Mouse (Mus musculus): Measurements from ENCODE around the gene Insl6. TPM values are rescaled to one million over a fixed set of nuclear protein-coding genes. Genes with fewer than 3 reads are reported as not detected.

Gene Insl6
- polyA plus RNA-seq, 1 experiment from 2014 or later, result 3.3 TPM

- Histone ChIP-seq H3K9ac (peak overlapping the region; percentile 16; the same call in 1 of the 2 replicates), H3K4me1 (peaks cover 13% of the 10 kb centered on the region), H3K9me3 (no peaks in the 10 kb centered on the region), H3K27ac (0 out of 2 replicates have a peak overlapping the region, but pooled peaks have one; percentile 24), H3K27me3 (no peaks in the 10 kb centered on the region), H3K4me3 (peak overlapping the region; percentile 62), H3K36me3 (no peaks in the 10 kb centered on the region), H3K4me2 (peak overlapping the region; percentile 78)
- WGBS, result 48% methylated on average over 20 of the region's 20 CpGs
- ATAC-seq (ENCODE audit: borderline replicate concordance, extremely low read depth, low FRiP score, low TSS enrichment), result no peak
Measured at GRCm38 (mm10) chr19:29366226-29366968, 41.2 kb upstream of the Insl6 start.

GRCm38 (mm10) chr19:29365105-29365504, 39.9 kb upstream of the Insl6 start:
- ATAC-seq (ENCODE audit: borderline replicate concordance, extremely low read depth, low FRiP score, low TSS enrichment), result no peak
- H3K4me2 ChIP-seq, result no peak overlapping the region
- no peaks in the 10 kb centered on the region for H3K9me3 ChIP-seq
- H3K36me3 ChIP-seq, result no peaks in the 10 kb centered on the region
- no peaks in the 10 kb centered on the region for H3K27me3 ChIP-seq
- peaks cover 20% of the 10 kb centered on the region for H3K4me1 ChIP-seq
- H3K27ac ChIP-seq, result no peak overlapping the region
- H3K4me3 ChIP-seq, result no peak overlapping the region
- no peak overlapping the region for H3K9ac ChIP-seq
- WGBS, result 32% methylated on average over 3 of the region's 3 CpGs

- Histone ChIP-seq H3K36me3 (no peaks in the 10 kb centered on the region), H3K4me1 (peaks cover 20% of the 10 kb centered on the region), H3K4me2 (no peak overlapping the region), H3K9ac (no peak overlapping the region), H3K4me3 (no peak overlapping the region), H3K9me3 (no peaks in the 10 kb centered on the region), H3K27ac (no peak overlapping the region), H3K27me3 (no peaks in the 10 kb centered on the region)
- WGBS, result 73% methylated on average over 5 of the region's 5 CpGs
- ATAC-seq (ENCODE audit: borderline replicate concordance, extremely low read depth, low FRiP score, low TSS enrichment), result no peak
Measured at GRCm38 (mm10) chr19:29364076-29364475, 38.9 kb upstream of the Insl6 start.

GRCm38 (mm10) chr19:29363557-29363956, 38.4 kb upstream of the Insl6 start:
- no peak overlapping the region for H3K27ac ChIP-seq
- no peaks in the 10 kb centered on the region for H3K27me3 ChIP-seq
- no peak for ATAC-seq (ENCODE audit: borderline replicate concordance, extremely low read depth, low FRiP score, low TSS enrichment)
- no peak overlapping the region for H3K9ac ChIP-seq
- peaks cover 20% of the 10 kb centered on the region for H3K4me1 ChIP-seq
- no peaks in the 10 kb centered on the region for H3K36me3 ChIP-seq
- WGBS, result 69% methylated on average over 7 of the region's 7 CpGs
- no peaks in the 10 kb centered on the region for H3K9me3 ChIP-seq
- H3K4me2 ChIP-seq, result no peak overlapping the region
- H3K4me3 ChIP-seq, result no peak overlapping the region

DNA sequence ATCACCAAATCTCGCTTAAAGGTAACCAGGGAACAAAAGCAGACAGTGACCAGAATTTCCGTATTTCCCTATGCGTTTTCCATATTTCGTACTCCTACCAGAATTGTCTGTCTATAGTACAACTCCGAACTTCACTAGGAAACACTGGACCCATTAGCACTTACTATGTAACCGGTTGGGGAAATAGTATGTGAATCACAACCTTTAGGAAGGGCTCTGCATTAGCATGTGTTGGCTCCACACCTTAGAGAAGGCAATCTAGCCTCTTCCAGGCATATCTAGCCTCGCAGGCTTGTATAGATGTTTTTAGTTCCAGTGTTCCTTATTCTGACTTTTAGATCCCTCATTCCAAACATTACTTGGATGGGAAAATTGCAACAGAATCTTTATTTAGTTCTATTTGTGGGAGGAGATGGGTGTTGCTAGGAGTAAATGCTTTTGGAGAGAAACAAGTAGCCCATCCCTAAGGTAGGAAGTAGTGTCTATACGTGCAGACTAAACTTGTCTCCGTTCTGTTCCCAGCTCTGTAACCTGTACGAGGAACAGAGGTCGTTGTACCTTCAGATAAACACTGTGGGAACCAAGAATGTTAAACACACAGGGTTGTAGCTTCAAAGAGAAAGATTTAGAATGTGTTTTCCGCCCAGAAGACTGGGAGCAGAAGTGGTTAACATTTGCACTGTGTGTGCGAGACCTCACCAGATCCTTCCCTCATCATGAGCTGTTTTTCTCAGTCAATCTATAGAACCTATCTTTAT, 37.2 kb upstream of the Insl6 start:
- H3K4me3 ChIP-seq, result peak overlapping the region; percentile 54
- no peaks in the 10 kb centered on the region for H3K36me3 ChIP-seq
- H3K4me2 ChIP-seq, result peak overlapping the region; percentile 78
- H3K9ac ChIP-seq, result no peak overlapping the region; the same call in 1 of the 2 replicates
- no peaks in the 10 kb centered on the region for H3K27me3 ChIP-seq
- no peak for ATAC-seq (ENCODE audit: borderline replicate concordance, extremely low read depth, low FRiP score, low TSS enrichment)
- no peak overlapping the region for H3K27ac ChIP-seq
- no peaks in the 10 kb centered on the region for H3K9me3 ChIP-seq
- H3K4me1 ChIP-seq, result peaks cover 16% of the 10 kb centered on the region
- WGBS, result 33% methylated on average over 13 of the region's 13 CpGs

DNA sequence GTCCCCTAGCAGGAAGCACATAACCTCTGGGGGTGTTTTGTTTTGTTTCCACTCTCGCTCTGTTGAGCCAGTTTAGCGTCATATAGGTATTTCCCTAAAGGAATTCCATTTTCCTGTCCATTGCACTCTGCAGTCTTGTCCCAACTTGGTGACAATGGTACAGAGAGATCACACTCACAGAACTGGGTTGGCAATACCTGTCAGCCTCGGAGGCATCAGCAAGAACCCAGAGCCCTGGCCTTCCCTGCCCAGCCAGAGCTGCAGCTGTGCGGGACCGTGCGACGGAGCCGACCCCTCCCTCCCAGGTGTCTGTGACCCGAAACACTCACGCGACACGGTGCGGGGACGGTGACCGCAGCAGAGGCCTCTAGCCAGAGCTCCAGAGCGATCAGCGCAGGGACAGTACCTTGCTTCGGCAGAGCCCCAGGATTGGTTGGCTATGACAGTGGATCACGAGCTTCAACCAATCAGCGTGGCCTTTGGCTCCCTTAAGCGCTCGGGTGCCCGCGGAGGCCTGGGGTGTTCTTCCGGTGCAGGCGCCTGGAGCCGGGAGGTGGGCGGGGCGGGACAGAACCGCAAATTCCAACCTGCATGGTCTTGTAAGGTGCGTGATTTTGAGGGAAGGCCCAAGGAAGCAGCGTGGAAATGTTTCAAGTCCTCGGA, 36.4 kb upstream of the Insl6 start:
- Histone ChIP-seq H3K9me3 (no peaks in the 10 kb centered on the region), H3K27ac (no peak overlapping the region), H3K4me1 (peaks cover 14% of the 10 kb centered on the region), H3K9ac (peak overlapping the region; percentile 54), H3K4me2 (peak overlapping the region; percentile 78), H3K36me3 (no peaks in the 10 kb centered on the region), H3K4me3 (peak overlapping the region; percentile 54), H3K27me3 (no peaks in the 10 kb centered on the region)
- whole genome bisulfite sequencing, result 3% methylated on average over 33 of the region's 33 CpGs
- peak; percentile 98 for ATAC-seq (ENCODE audit: borderline replicate concordance, extremely low read depth, low FRiP score, low TSS enrichment)

- H3K4me2 ChIP-seq, result no peak overlapping the region
- no peak overlapping the region for H3K9ac ChIP-seq
- H3K9me3 ChIP-seq, result no peaks in the 10 kb centered on the region
- no peaks in the 10 kb centered on the region for H3K27me3 ChIP-seq
- 57% methylated on average over 5 of the region's 5 CpGs for WGBS
- H3K4me1 ChIP-seq, result peaks cover 12% of the 10 kb centered on the region; the same call in 1 of the 2 replicates
- H3K4me3 ChIP-seq, result no peak overlapping the region
- no peaks in the 10 kb centered on the region for H3K36me3 ChIP-seq
- H3K27ac ChIP-seq, result no peak overlapping the region
- no peak for ATAC-seq (ENCODE audit: borderline replicate concordance, extremely low read depth, low FRiP score, low TSS enrichment)
Measured at GRCm38 (mm10) chr19:29360251-29360650, 35.1 kb upstream of the Insl6 start.

- ATAC-seq (ENCODE audit: borderline replicate concordance, extremely low read depth, low FRiP score, low TSS enrichment), result no peak
- no peak overlapping the region for H3K27ac ChIP-seq
- H3K4me1 ChIP-seq, result peaks cover 5% of the 10 kb centered on the region; the same call in 1 of the 2 replicates
- no peaks in the 10 kb centered on the region for H3K27me3 ChIP-seq
- no peak overlapping the region for H3K4me3 ChIP-seq
- H3K36me3 ChIP-seq, result no peaks in the 10 kb centered on the region
- H3K9ac ChIP-seq, result no peak overlapping the region
- no peaks in the 10 kb centered on the region for H3K9me3 ChIP-seq
- WGBS, result 84% methylated on average over 11 of the region's 11 CpGs
- no peak overlapping the region for H3K4me2 ChIP-seq
Measured at GRCm38 (mm10) chr19:29356281-29356680, 31.1 kb upstream of the Insl6 start.

- no peaks in the 10 kb centered on the region for H3K36me3 ChIP-seq
- WGBS, result 4% methylated on average over 20 of the region's 20 CpGs
Measured at GRCm38 (mm10) chr19:29354895-29355877, 30.0 kb upstream of the Insl6 start.

GRCm38 (mm10) chr19:29350991-29351390, 25.8 kb upstream of the Insl6 start:
- H3K4me3 ChIP-seq, result no peak overlapping the region
- H3K9ac ChIP-seq, result no peak overlapping the region
- 52% methylated on average over 5 of the region's 5 CpGs for WGBS
- H3K4me2 ChIP-seq, result no peak overlapping the region
- no peaks in the 10 kb centered on the region for H3K36me3 ChIP-seq
- no peak for ATAC-seq (ENCODE audit: borderline replicate concordance, extremely low read depth, low FRiP score, low TSS enrichment)
- H3K27me3 ChIP-seq, result no peaks in the 10 kb centered on the region
- H3K4me1 ChIP-seq, result no peaks in the 10 kb centered on the region
- H3K27ac ChIP-seq, result no peak overlapping the region
- H3K9me3 ChIP-seq, result no peaks in the 10 kb centered on the region

More at GRCm38 (mm10) chr19:29354895-29355877, 30.0 kb upstream of the Insl6 start:
- Histone ChIP-seq H3K4me1 (no peaks in the 10 kb centered on the region), H3K27me3 (no peaks in the 10 kb centered on the region), H3K27ac (no peak overlapping the region), H3K4me2 (peak overlapping the region; percentile 57), H3K9me3 (no peaks in the 10 kb centered on the region), H3K9ac (0 out of 2 replicates have a peak overlapping the region, but pooled peaks have one; percentile 19), H3K4me3 (peak overlapping the region; percentile 31)
- peak; percentile 70; the same call in 1 of the 2 replicates for ATAC-seq (ENCODE audit: borderline replicate concordance, extremely low read depth, low FRiP score, low TSS enrichment)

DNA sequence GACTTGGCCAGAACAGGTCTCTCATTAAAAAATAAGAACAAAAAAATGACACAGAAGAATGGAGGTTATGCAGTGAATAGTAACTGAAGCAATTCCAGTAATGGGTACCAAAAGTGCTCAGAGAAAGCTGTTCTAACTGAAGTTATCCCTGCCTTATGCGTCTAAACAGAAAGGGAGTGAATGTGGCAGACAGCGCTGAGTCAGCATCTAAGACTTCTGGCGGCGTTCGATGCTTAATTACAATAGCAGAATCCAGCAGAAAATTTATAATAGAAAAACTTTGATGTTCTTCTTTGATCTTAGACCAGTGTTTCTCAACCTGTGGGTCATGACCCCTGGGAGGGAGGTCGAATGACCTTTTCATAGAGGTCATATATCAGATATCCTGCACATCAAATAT, 20.5 kb upstream of the Insl6 start:
- H3K9ac ChIP-seq, result no peak overlapping the region
- H3K4me3 ChIP-seq, result no peak overlapping the region
- H3K4me1 ChIP-seq, result no peaks in the 10 kb centered on the region
- 72% methylated on average over 6 of the region's 6 CpGs for WGBS
- H3K27me3 ChIP-seq, result no peaks in the 10 kb centered on the region
- no peak overlapping the region for H3K27ac ChIP-seq
- no peak for ATAC-seq (ENCODE audit: borderline replicate concordance, extremely low read depth, low FRiP score, low TSS enrichment)
- no peaks in the 10 kb centered on the region for H3K36me3 ChIP-seq
- H3K9me3 ChIP-seq, result no peaks in the 10 kb centered on the region
- no peak overlapping the region for H3K4me2 ChIP-seq

Measured in lung, embryonic 15.5 days (tissue).